Mouse (Mus musculus) erythroblast, embryonic 14.5 days (primary cell): ENCODE results near the gene Trpm4. TPM values are rescaled to one million over a fixed set of nuclear protein-coding genes. Genes with fewer than 3 reads are reported as not detected.
A peak's percentile ranks its signal among the peaks of the same experiment; 100 is the strongest.
"Not testable (repeated sequence)": the region's sequence is repeated elsewhere in the genome, so short reads cannot be mapped to it uniquely, and the experiment has no call there.

ENCODE experiments used
- H3K27me3 ChIP-seq: 2 replicates; pipeline ENCODE4 v1.6.1; 2012; ENCODE audit warnings: inconsistent platforms; ENCODE audit not compliant: control insufficient read depth
- H3K36me3 ChIP-seq: 2 replicates; pipeline ENCODE4 v1.6.1; 2012; ENCODE audit warnings: mild to moderate bottlenecking, inconsistent platforms; ENCODE audit not compliant: control insufficient read depth
- H3K4me1 ChIP-seq: 2 replicates; pipeline ENCODE4 v1.6.1; 2012; ENCODE audit warnings: inconsistent platforms; ENCODE audit not compliant: control insufficient read depth
- H3K4me3 ChIP-seq: replicated peaks from 2 replicates; pipeline ENCODE3; 2012; ENCODE audit warnings: moderate library complexity, mild to moderate bottlenecking, inconsistent platforms
- H3K9me3 ChIP-seq: 2 replicates; pipeline ENCODE4 v1.6.1; 2012; ENCODE audit warnings: low read length, inconsistent platforms, mixed read lengths; ENCODE audit not compliant: control insufficient read depth
- GATA1 ChIP-seq: IDR thresholded peaks from 2 replicates; pipeline ENCODE4 v1.6.1; 2012; ENCODE audit warnings: low read length, inconsistent platforms, mixed read lengths
- TAL1 ChIP-seq: IDR thresholded peaks from 3 replicates; pipeline ENCODE4 v1.6.1; 2012; ENCODE audit warnings: low read length, inconsistent platforms, mixed read lengths
- polyA plus RNA-seq: library from polyadenylated mRNA; stranded (reverse); fragments of >175 nt; gene quantifications from 2 replicates; pipeline ENCODE4 v1.2.3, GENCODE M21; 2012

Trpm4 gene
- polyA plus RNA-seq, 1 experiment, result 0.02 TPM

- no peak for TF ChIP-seq TAL1
- TF ChIP-seq GATA1, result no peak
- Histone ChIP-seq H3K9me3 (no peaks in the 10 kb centered on the region), H3K36me3 (no peaks in the 10 kb centered on the region), H3K4me1 (peaks cover 6% of the 10 kb centered on the region), H3K4me3 (peak within 1 kb of the TSS; percentile 52), H3K27me3 (peaks cover 3% of the 10 kb centered on the region)
Measured at GRCm38 (mm10) chr7:45277136-45277760, 56.3 kb downstream of the Trpm4 start, which contains the start of gene Slc6a21. TSS of gene Slc6a21 (plus strand) at chr7:45277513.

- Histone ChIP-seq H3K9me3 (peaks cover 4% of the 10 kb centered on the region; the same call in 1 of the 2 replicates), H3K36me3 (no peaks in the 10 kb centered on the region), H3K4me3 (no peak overlapping the region), H3K27me3 (peaks cover 3% of the 10 kb centered on the region), H3K4me1 (peaks cover 6% of the 10 kb centered on the region)
- TF ChIP-seq GATA1 (no peak), TAL1 (no peak)
Measured at GRCm38 (mm10) chr7:45273672-45274071, 59.9 kb downstream of the Trpm4 start.

- no peak for TF ChIP-seq TAL1
- no peak for TF ChIP-seq GATA1
- peaks cover 4% of the 10 kb centered on the region; the same call in 1 of the 2 replicates for H3K9me3 ChIP-seq
- H3K27me3 ChIP-seq, result peaks cover 5% of the 10 kb centered on the region
- peaks cover 6% of the 10 kb centered on the region for H3K4me1 ChIP-seq
- no peak overlapping the region for H3K4me3 ChIP-seq
- no peaks in the 10 kb centered on the region for H3K36me3 ChIP-seq
Measured at GRCm38 (mm10) chr7:45272786-45273412, 60.7 kb downstream of the Trpm4 start.

- no peaks in the 10 kb centered on the region for H3K4me1 ChIP-seq
Measured at GRCm38 (mm10) chr7:45265518-45265917, 68.1 kb downstream of the Trpm4 start.

GRCm38 (mm10) chr7:45264348-45264747 is 69.2 kb downstream of the Trpm4 start:
- Histone ChIP-seq H3K27me3 (peaks cover 4% of the 10 kb centered on the region), H3K4me3 (no peak overlapping the region), H3K36me3 (no peaks in the 10 kb centered on the region), H3K9me3 (no peaks in the 10 kb centered on the region), H3K4me1 (no peaks in the 10 kb centered on the region)
- TF ChIP-seq TAL1, result no peak
- TF ChIP-seq GATA1, result no peak

More at GRCm38 (mm10) chr7:45265518-45265917, 68.1 kb downstream of the Trpm4 start:
- no peak overlapping the region for H3K4me3 ChIP-seq
- H3K27me3 ChIP-seq, result peaks cover 4% of the 10 kb centered on the region
- no peaks in the 10 kb centered on the region for H3K36me3 ChIP-seq
- no peaks in the 10 kb centered on the region for H3K9me3 ChIP-seq
- TF ChIP-seq GATA1 (no peak), TAL1 (no peak)

- no peaks in the 10 kb centered on the region for H3K4me1 ChIP-seq
- H3K27me3 ChIP-seq, result peaks cover 4% of the 10 kb centered on the region
- TF ChIP-seq TAL1, result no peak
- no peak for TF ChIP-seq GATA1
Measured at GRCm38 (mm10) chr7:45263006-45263607, 70.5 kb downstream of the Trpm4 start.

GRCm38 (mm10) chr7:45262266-45262665 is 71.3 kb downstream of the Trpm4 start:
- Histone ChIP-seq H3K36me3 (no peaks in the 10 kb centered on the region), H3K27me3 (no peaks in the 10 kb centered on the region; the same call in none of the 2 replicates), H3K9me3 (no peaks in the 10 kb centered on the region), H3K4me1 (no peaks in the 10 kb centered on the region), H3K4me3 (no peak overlapping the region)
- TF ChIP-seq TAL1 (no peak), GATA1 (no peak)

More at GRCm38 (mm10) chr7:45263006-45263607, 70.5 kb downstream of the Trpm4 start:
- Histone ChIP-seq H3K9me3 (no peaks in the 10 kb centered on the region), H3K36me3 (no peaks in the 10 kb centered on the region), H3K4me3 (no peak overlapping the region)

GRCm38 (mm10) chr7:45259281-45259680 is 74.3 kb downstream of the Trpm4 start:
- no peaks in the 10 kb centered on the region for H3K9me3 ChIP-seq
- H3K27me3 ChIP-seq, result no peaks in the 10 kb centered on the region; the same call in none of the 2 replicates
- no peaks in the 10 kb centered on the region for H3K36me3 ChIP-seq
- no peak for TF ChIP-seq TAL1
- no peak for TF ChIP-seq GATA1
- H3K4me3 ChIP-seq, result no peak overlapping the region
- H3K4me1 ChIP-seq, result no peaks in the 10 kb centered on the region

GRCm38 (mm10) chr7:45257063-45257840 is 76.3 kb downstream of the Trpm4 start:
- Histone ChIP-seq H3K4me1 (no peaks in the 10 kb centered on the region), H3K36me3 (no peaks in the 10 kb centered on the region), H3K4me3 (no peak overlapping the region), H3K9me3 (no peaks in the 10 kb centered on the region), H3K27me3 (no peaks in the 10 kb centered on the region; the same call in none of the 2 replicates)
- TF ChIP-seq TAL1, result no peak
- no peak for TF ChIP-seq GATA1

GRCm38 (mm10) chr7:45255822-45256221 is 77.8 kb downstream of the Trpm4 start:
- not testable (repeated sequence) for H3K36me3 ChIP-seq, H3K9me3 ChIP-seq, H3K4me1 ChIP-seq, H3K4me3 ChIP-seq, H3K27me3 ChIP-seq
